Mouse (Mus musculus) T-cell, adult 2 months (primary cell): ENCODE measurements around the gene Chn1.

Experiments used
- DNase-seq: peaks from one replicate; pipeline ENCODE4 v3.0.0; 2022; ENCODE audit warnings: low spot score

Gene Chn1

GRCm38 (mm10) chr2:73631816-73632215 lies 143.3 kb downstream of the Chn1 start:
- no peak for DNase-seq

GRCm38 (mm10) chr2:73618486-73619052 lies 156.6 kb downstream of the Chn1 start:
- DNase-seq, result no peak

- no peak for DNase-seq
Measured at GRCm38 (mm10) chr2:73616434-73617057, 158.6 kb downstream of the Chn1 start.

DNA sequence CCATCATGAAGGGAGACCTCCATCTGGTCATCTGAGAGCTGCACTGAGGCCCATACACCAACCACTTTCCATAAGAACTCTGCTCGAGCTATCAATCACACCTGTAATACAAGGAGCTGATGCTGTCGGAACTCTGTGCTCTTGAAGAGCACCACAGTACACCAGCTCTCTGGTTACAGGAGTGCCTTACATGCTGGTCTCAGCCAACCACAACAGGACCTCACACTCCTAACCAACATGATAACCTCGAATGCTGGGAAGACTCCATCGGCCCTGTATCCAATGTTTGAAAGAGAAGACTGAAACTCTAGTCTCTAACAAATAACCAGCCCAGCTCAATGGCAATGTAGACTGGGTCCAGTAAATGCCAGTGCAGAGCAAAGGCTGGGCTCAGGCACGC lies 159.7 kb downstream of the Chn1 start:
- DNase-seq, result no peak

DNA sequence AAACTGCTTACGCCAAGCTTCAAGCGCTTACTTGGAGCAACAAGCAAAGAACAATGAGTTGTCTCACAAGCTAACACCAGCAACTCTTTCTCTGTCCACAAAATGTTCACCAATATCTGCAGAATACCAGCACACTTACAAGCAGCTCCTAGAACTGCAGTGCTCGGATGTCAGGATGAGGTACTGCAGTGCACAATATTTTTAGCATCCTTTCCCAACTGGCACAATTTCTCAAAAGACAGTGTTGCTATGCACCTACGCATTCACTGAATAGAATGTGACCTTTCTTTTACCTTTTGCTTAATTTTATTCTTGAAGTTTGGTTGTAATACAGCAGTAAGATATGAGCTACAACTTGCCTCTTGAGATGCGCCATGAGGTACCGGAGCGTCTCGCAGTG lies 160.8 kb downstream of the Chn1 start:
- no peak for DNase-seq

GRCm38 (mm10) chr2:73612941-73613340 lies 162.2 kb downstream of the Chn1 start:
- DNase-seq, result no peak

- DNase-seq, result no peak
Measured at GRCm38 (mm10) chr2:73612367-73612914, 162.7 kb downstream of the Chn1 start.

GRCm38 (mm10) chr2:73611798-73612197 lies 163.3 kb downstream of the Chn1 start:
- DNase-seq, result no peak

GRCm38 (mm10) chr2:73609724-73610210 lies 165.4 kb downstream of the Chn1 start:
- no peak for DNase-seq

DNA sequence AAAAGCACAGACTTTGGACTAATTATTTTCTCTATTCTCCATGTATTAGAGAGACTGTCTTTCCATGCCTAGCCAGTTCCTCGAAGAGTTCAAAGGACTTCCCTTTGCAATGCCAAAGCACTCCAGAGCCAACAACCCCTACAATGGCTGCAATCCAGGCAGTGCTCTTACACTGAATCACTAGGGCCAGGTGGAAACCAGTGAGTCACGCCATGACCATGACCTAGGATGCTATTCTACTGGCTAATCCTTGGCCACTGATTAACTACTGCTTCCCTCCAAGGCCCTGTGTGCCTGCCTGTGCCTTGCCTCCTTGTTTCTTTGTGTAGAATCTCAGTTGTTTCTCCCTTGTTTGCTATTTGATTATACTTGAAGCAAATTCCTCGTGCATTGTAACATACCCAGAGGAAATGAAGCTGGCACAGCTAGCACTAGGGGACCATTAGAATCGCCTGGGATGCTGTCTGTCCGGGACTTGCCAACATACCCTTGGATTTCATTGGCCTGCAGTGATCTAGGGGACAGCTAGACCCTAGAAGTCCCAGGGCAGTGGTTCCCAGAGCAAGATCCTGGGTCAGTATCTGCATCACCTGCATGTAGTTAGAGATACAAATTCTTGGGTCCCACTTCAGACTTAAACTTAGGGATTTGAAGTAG lies 166.0 kb downstream of the Chn1 start:
- no peak for DNase-seq

- no peak for DNase-seq
Measured at GRCm38 (mm10) chr2:73608391-73608790, 166.8 kb downstream of the Chn1 start.

DNA sequence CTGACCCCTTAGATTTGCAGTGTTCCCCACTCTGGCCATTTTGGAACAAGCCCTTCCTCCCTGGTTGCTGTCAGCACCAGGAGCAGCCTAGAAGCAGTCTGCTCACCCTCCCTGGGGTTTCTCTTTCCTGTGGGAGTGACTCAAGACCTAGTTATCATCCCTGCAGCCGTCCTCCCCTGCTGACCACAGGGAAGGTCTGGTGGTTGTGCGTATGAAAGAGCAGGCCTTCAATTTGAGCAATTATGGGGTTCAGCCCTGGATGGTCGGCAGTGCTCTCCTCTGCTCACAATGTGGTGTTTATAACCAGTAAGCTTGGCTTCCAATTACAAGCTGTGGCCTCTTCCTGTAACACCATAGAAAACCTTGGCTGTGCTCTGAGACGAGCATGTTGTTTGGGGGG lies 167.5 kb downstream of the Chn1 start:
- DNase-seq, result no peak

GRCm38 (mm10) chr2:73607146-73607545 lies 168.0 kb downstream of the Chn1 start:
- DNase-seq, result no peak

GRCm38 (mm10) chr2:73606616-73607015 lies 168.5 kb downstream of the Chn1 start:
- DNase-seq, result no peak

DNA sequence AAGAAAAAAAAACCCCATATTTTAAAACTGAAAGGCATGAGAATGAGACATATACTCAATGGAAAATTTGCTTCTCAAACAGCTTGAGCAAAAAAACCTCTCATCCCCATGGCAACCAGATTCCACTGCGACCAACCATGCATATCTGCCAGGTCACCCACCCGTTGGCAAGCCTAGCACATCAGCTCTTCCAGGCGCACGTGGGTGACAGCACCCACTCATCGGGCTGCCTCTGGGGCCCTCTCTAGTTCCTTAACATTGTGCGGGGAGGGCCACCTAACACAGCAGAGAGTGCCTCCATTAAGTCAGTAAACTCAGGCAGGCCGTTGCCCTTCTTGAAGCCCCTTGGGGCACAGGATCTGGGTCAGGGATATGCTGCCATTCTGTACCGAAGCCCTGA lies 170.1 kb downstream of the Chn1 start:
- no peak for DNase-seq

GRCm38 (mm10) chr2:73604579-73604978 lies 170.6 kb downstream of the Chn1 start:
- DNase-seq, result no peak

DNA sequence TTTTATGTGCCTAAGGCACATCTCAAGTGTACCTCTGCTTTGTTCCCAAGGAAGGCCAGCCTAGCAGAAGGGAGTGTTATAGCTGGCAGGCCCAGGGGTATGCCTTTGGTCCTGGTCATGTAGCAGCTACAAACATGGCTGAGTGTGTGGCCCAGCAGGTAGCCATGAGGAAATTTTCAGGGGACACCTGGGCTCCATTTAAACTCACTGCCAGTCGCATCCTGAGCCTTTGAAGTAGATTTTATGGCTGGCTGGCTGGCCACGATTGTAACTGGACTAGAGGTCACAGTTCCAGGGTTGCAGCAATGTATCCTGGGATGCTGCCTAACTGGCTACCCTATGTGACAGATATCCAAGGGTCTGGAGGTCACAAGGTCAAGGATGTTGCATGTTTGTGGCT lies 174.5 kb downstream of the Chn1 start:
- DNase-seq, result no peak

- no peak for DNase-seq
Measured at GRCm38 (mm10) chr2:73597772-73598171, 177.4 kb downstream of the Chn1 start.

GRCm38 (mm10) chr2:73596786-73597185 lies 178.4 kb downstream of the Chn1 start:
- DNase-seq, result no peak

DNA sequence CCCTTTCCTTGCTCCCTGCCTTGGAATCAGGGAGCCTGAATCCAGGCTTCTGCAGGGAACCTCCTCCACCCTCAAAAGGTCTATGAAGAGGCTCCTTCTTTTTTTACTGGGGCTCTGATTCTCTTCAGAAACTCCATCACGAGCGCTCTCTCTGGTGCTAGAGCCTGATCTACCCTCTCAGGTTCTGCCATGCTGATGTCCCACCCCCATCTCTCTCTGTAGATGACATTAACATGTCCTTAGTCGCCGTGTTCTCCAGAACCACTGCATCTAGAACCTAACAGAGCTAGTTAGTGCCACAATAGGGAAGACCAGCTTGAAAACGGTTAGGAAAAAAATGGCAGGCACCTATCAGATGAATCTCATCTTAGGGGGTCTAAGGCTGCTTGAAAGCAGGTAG lies 178.8 kb downstream of the Chn1 start:
- no peak for DNase-seq

GRCm38 (mm10) chr2:73593101-73593439 lies 182.1 kb downstream of the Chn1 start:
- no peak for DNase-seq

DNA sequence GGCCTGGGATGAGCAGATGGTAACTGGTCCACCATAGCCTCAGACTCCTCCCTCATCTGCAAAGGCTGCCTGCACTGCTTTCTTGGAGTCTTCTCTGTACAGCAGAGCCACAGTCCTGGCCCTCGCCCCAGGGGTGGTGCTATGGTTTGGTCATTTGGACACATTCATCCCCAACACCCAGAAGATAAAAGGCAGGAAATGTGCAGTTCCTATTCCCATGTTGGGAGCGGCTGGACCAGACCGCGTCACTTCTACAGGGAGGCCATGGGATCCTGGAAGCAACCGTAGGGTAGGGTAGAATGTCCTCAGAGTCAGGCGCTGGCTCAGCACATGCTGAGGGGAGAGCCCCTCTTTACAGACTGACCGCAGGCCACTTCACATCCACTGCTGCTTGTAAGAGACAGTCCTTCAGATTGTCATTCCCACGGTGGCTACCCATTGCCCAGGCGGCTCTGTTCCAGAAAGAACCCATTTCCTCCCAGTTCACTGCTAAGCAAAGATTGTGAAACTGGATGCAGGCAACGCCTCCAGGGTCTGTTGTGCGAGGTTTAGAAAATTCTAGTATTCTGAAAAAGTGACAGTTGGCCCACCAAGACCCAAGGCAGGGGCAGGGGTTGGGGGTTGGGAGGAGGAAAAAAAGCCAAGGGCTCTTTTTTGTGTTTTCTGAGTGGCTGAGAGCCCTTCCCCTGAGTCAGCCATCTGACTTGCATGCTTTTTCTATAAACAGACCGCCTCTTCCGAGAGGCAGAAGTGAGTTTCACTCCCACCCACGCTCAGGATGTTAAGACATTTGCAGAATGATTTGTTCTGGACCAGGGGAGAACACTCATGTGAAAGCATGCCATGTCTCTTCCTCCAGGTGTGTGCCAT lies 182.7 kb downstream of the Chn1 start:
- no peak for DNase-seq
